Mouse (Mus musculus): ENCODE data around the gene 0610009B22Rik. TPM values are rescaled to one million over a fixed set of nuclear protein-coding genes. Genes with fewer than 3 reads are reported as not detected.
A peak's percentile ranks its signal among the peaks of the same experiment; 100 is the strongest.

0610009B22Rik gene
- polyA plus RNA-seq, 2 experiments = 15.6 to 41.6 TPM

- H3K27ac ChIP-seq = peak overlapping the region; percentile 40
- DNase-seq (ENCODE audit: low read depth in 3 of 3, low spot score in 3 of 3) = no peak
- no peak overlapping the region for H3K9ac ChIP-seq (replicated peaks)
- WGBS (ENCODE audit: insufficient replicate concordance) = 19% methylated on average over 6 of the region's 6 CpGs
- no peak for TF ChIP-seq CTCF (IDR thresholded peaks at IDR 0.05; ENCODE audit: low read depth)
- TF ChIP-seq EP300 (IDR thresholded peaks at IDR 0.05; ENCODE audit: low read depth) = no peak
- peak overlapping the region; percentile 83 to 91 for H3K4me3 ChIP-seq (ENCODE audit: insufficient read depth in 1 of 2, low read depth in 2 of 2, low read length in 2 of 2)
- H3K27me3 ChIP-seq (ENCODE audit: control insufficient read depth, insufficient read depth, low read length) = no peaks in the 10 kb centered on the region
- ATAC-seq (ENCODE audit: insufficient read depth) = no peak
- peaks cover 10 to 13% of the 10 kb centered on the region in 2 experiments for H3K4me1 ChIP-seq (replicated peaks; ENCODE audit: control insufficient read depth in 2 of 2, insufficient read depth in 2 of 2, low read length in 1 of 2)
- no peaks in the 10 kb centered on the region for H3K9me3 ChIP-seq (ENCODE audit: control insufficient read depth, low read length)
- 0 out of 2 replicates have a peak, but pooled peaks cover 3% of the 10 kb centered on the region for H3K36me3 ChIP-seq (replicated peaks; ENCODE audit: control insufficient read depth, insufficient read depth, low read depth)
- H3K4me2 ChIP-seq (ENCODE audit: low read depth) = peak overlapping the region; percentile 88
Observed at GRCm38 (mm10) chr11:51689343-51689742, 669 bp upstream of the 0610009B22Rik start.

- Histone ChIP-seq H3K4me3 (ENCODE audit: insufficient read depth in 1 of 2, low read depth in 2 of 2, low read length in 2 of 2) (no peak overlapping the region), H3K4me1 (replicated peaks; ENCODE audit: control insufficient read depth in 2 of 2, insufficient read depth in 2 of 2, low read length in 1 of 2) (peaks cover 0 to 5% of the 10 kb centered on the region in 2 experiments; a peak in 1 of 4 replicates), H3K9me3 (ENCODE audit: control insufficient read depth, low read length) (no peaks in the 10 kb centered on the region), H3K27ac (no peak overlapping the region), H3K36me3 (replicated peaks; ENCODE audit: control insufficient read depth, insufficient read depth, low read depth) (no peaks in the 10 kb centered on the region), H3K9ac (replicated peaks) (no peak overlapping the region), H3K4me2 (ENCODE audit: low read depth) (peak overlapping the region; percentile 42), H3K27me3 (ENCODE audit: control insufficient read depth, insufficient read depth, low read length) (no peaks in the 10 kb centered on the region)
- peak; percentile 23; the same call in 1 of the 2 replicates for ATAC-seq (ENCODE audit: insufficient read depth)
- TF ChIP-seq CTCF (IDR thresholded peaks at IDR 0.05; ENCODE audit: low read depth) (no peak), EP300 (IDR thresholded peaks at IDR 0.05; ENCODE audit: low read depth) (no peak)
- 43% methylated on average over 8 of the region's 8 CpGs for WGBS (ENCODE audit: insufficient replicate concordance)
- no peak for DNase-seq (ENCODE audit: low read depth in 3 of 3, low spot score in 3 of 3)
Observed at GRCm38 (mm10) chr11:51681976-51682374, 6.7 kb downstream of the 0610009B22Rik start.

- peak; percentile 71 to 75 (median 72) for DNase-seq (ENCODE audit: low read depth in 3 of 3, low spot score in 3 of 3)
- peak; percentile 65 for ATAC-seq (ENCODE audit: insufficient read depth)
- Histone ChIP-seq H3K4me2 (ENCODE audit: low read depth) (peak overlapping the region; percentile 42), H3K9ac (replicated peaks) (no peak overlapping the region; the same call in 1 of the 2 replicates), H3K27me3 (ENCODE audit: control insufficient read depth, insufficient read depth, low read length) (no peaks in the 10 kb centered on the region), H3K4me1 (replicated peaks; ENCODE audit: control insufficient read depth in 2 of 2, insufficient read depth in 2 of 2, low read length in 1 of 2) (peaks cover 0 to 5% of the 10 kb centered on the region in 2 experiments; a peak in 1 of 4 replicates), H3K36me3 (replicated peaks; ENCODE audit: control insufficient read depth, insufficient read depth, low read depth) (no peaks in the 10 kb centered on the region), H3K27ac (no peak overlapping the region), H3K4me3 (ENCODE audit: insufficient read depth in 1 of 2, low read depth in 2 of 2, low read length in 2 of 2) (peak overlapping the region; percentile 16 to 42), H3K9me3 (ENCODE audit: control insufficient read depth, low read length) (no peaks in the 10 kb centered on the region)
- no peak for TF ChIP-seq EP300 (IDR thresholded peaks at IDR 0.05; ENCODE audit: low read depth)
- TF ChIP-seq CTCF (IDR thresholded peaks at IDR 0.05; ENCODE audit: low read depth) = peak; percentile 93
- WGBS (ENCODE audit: insufficient replicate concordance) = 29% methylated on average over 13 of the region's 13 CpGs
Observed at GRCm38 (mm10) chr11:51681324-51681975, 7.2 kb downstream of the 0610009B22Rik start.

GRCm38 (mm10) chr11:51679466-51679865 is 9.2 kb downstream of the 0610009B22Rik start:
- DNase-seq (ENCODE audit: low read depth in 3 of 3, low spot score in 3 of 3) (no peak), ATAC-seq (ENCODE audit: insufficient read depth) (no peak)
- Histone ChIP-seq H3K9ac (replicated peaks) (no peak overlapping the region), H3K9me3 (ENCODE audit: control insufficient read depth, low read length) (no peaks in the 10 kb centered on the region), H3K4me3 (ENCODE audit: insufficient read depth in 1 of 2, low read depth in 2 of 2, low read length in 2 of 2) (no peak overlapping the region), H3K27me3 (ENCODE audit: control insufficient read depth, insufficient read depth, low read length) (no peaks in the 10 kb centered on the region), H3K4me1 (replicated peaks; ENCODE audit: control insufficient read depth in 2 of 2, insufficient read depth in 2 of 2, low read length in 1 of 2) (peaks cover 0 to 5% of the 10 kb centered on the region in 2 experiments; a peak in 1 of 4 replicates), H3K27ac (no peak overlapping the region), H3K36me3 (replicated peaks; ENCODE audit: control insufficient read depth, insufficient read depth, low read depth) (no peaks in the 10 kb centered on the region), H3K4me2 (ENCODE audit: low read depth) (no peak overlapping the region)
- 62% methylated on average over 3 of the region's 3 CpGs for WGBS (ENCODE audit: insufficient replicate concordance)
- TF ChIP-seq CTCF (IDR thresholded peaks at IDR 0.05; ENCODE audit: low read depth) (no peak), EP300 (IDR thresholded peaks at IDR 0.05; ENCODE audit: low read depth) (no peak)

- DNase-seq (ENCODE audit: low read depth in 3 of 3, low spot score in 3 of 3) = no peak
- Histone ChIP-seq H3K9me3 (ENCODE audit: control insufficient read depth, low read length) (no peaks in the 10 kb centered on the region), H3K27ac (no peak overlapping the region), H3K9ac (replicated peaks) (no peak overlapping the region), H3K36me3 (replicated peaks; ENCODE audit: control insufficient read depth, insufficient read depth, low read depth) (no peaks in the 10 kb centered on the region), H3K4me2 (ENCODE audit: low read depth) (no peak overlapping the region), H3K27me3 (ENCODE audit: control insufficient read depth, insufficient read depth, low read length) (no peaks in the 10 kb centered on the region), H3K4me3 (ENCODE audit: insufficient read depth in 1 of 2, low read depth in 2 of 2, low read length in 2 of 2) (no peak overlapping the region), H3K4me1 (replicated peaks; ENCODE audit: control insufficient read depth in 2 of 2, insufficient read depth in 2 of 2, low read length in 1 of 2) (peaks cover 0 to 5% of the 10 kb centered on the region in 2 experiments; a peak in 1 of 4 replicates)
- ATAC-seq (ENCODE audit: insufficient read depth) = no peak
- WGBS (ENCODE audit: insufficient replicate concordance) = 33% methylated on average over 6 of the region's 6 CpGs
- no peak for TF ChIP-seq EP300 (IDR thresholded peaks at IDR 0.05; ENCODE audit: low read depth)
- TF ChIP-seq CTCF (IDR thresholded peaks at IDR 0.05; ENCODE audit: low read depth) = no peak
Observed at GRCm38 (mm10) chr11:51677737-51678418, 10.8 kb downstream of the 0610009B22Rik start.

Data from liver, embryonic 14.5 days (tissue).